Mouse (Mus musculus): ENCODE measurements around the gene Tmem107. TPM values are rescaled to one million over a fixed set of nuclear protein-coding genes. Genes with fewer than 3 reads are reported as not detected.
"Not testable (repeated sequence)": the region's sequence is repeated elsewhere in the genome, so short reads cannot be mapped to it uniquely, and the experiment has no call there.

The Tmem107 gene
- polyA plus RNA-seq, 1 experiment from 2014 or later: 101 TPM

DNA sequence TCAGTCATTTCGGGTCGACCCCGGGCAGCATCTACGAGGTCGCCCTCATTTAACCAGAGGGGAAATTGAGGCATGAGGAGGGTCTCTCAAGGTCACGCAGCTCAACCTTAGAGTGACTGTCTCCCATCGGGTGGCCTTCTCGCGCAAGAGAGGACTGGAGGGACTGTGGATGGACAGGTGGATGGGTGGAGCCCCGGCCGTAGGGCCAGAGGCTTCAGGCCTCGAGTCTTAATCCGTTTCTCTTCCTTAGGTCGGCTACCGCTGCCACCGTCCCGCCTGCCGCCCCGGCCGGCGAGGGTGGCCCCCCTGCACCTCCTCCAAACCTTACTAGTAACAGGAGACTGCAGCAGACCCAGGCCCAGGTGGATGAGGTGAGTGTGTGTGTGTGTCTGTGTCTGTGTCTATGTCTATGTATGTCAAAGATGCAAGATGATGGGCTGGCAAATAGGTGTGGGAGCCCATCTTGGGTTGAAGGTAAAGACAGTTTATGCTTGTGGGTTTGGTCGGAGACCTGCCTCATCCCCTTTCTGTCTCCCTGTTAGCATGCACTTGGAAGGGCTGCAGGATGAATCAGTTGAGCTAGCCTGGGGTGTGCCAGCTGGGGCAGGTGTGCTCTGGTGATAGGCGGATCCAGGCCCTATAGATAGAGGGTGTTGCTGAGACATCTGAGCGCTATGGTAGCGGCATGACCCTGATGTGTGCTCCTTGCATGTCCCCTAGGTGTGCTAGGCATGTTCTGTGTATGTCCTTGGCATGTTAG lies 18.4 kb downstream of the Tmem107 start:
- peak overlapping the region; percentile 100 for H3K9ac ChIP-seq (ENCODE audit: low read length)
- 10% methylated on average over 25 of the region's 25 CpGs for WGBS
- peaks cover 10% of the 10 kb centered on the region; the same call in 1 of the 2 replicates for H3K36me3 ChIP-seq (ENCODE audit: control insufficient read depth, insufficient read depth, low read length)
- no peaks in the 10 kb centered on the region for H3K9me3 ChIP-seq (ENCODE audit: control insufficient read depth, low read length)
- no peaks in the 10 kb centered on the region for H3K27me3 ChIP-seq (ENCODE audit: control insufficient read depth, insufficient read depth, low read depth, low read length)
- ATAC-seq (ENCODE audit: low read depth): peak; percentile 19
- H3K4me3 ChIP-seq (ENCODE audit: low read length): peak overlapping the region; percentile 99
- H3K27ac ChIP-seq (ENCODE audit: low read length): peak overlapping the region; percentile 95
- H3K4me2 ChIP-seq (ENCODE audit: low read depth, low read length): peak overlapping the region; percentile 75
- peaks cover 20% of the 10 kb centered on the region for H3K4me1 ChIP-seq (replicated peaks; ENCODE audit: control insufficient read depth, insufficient read depth, low read length)

DNA sequence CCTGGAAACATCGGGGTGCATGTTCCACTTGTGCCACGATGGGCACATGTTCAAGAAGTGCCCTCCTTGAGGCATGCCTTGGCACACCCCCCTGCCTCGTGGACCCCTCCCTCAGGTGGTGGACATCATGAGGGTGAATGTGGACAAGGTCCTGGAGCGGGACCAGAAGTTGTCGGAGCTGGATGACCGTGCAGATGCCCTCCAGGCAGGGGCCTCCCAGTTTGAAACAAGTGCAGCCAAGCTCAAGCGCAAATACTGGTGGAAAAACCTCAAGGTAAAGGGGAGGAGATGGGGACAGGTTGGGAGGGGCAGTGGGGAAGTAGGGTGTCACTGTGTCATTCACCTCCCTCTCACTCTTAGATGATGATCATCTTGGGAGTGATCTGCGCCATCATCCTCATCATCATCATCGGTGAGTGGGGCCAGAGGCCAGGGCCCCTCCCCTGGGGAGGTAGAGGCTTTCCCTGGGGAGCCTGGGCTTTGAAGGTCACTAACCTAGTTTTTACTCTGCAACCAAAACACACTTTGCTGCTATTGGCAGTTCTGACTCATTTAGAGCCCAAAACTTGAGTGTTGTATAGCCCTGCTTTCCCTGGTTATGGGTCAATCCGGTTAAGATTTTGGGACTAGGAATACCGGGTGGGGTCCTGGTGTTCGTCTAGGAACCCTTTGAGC lies 19.1 kb downstream of the Tmem107 start:
- peak overlapping the region; percentile 100 for H3K9ac ChIP-seq (ENCODE audit: low read length)
- H3K27me3 ChIP-seq (ENCODE audit: control insufficient read depth, insufficient read depth, low read depth, low read length): no peaks in the 10 kb centered on the region

DNA sequence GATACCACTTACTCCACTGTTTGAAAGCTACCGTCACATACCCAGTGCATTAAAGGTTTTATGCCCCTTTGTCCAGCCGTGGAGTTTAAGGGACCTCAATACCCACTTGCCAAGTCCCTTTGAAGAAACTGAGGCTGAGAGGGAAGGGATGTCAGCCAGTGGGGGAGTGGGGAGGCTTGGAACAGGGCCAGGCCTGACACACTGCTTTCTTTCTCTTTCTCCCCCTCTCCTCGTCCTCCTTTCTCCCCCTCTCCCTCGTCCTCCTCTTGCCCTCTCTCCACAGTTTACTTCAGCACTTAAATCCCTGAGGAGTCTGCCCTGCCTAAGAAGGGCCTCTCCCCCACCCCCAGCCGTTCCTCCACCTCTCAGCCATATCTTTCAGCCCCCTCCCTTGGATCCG lies 19.8 kb downstream of the Tmem107 start:
- 46% methylated on average over 6 of the region's 6 CpGs for WGBS
- Histone ChIP-seq H3K36me3 (ENCODE audit: control insufficient read depth, insufficient read depth, low read length) (peaks cover 10% of the 10 kb centered on the region; the same call in 1 of the 2 replicates), H3K27me3 (ENCODE audit: control insufficient read depth, insufficient read depth, low read depth, low read length) (no peaks in the 10 kb centered on the region), H3K4me3 (ENCODE audit: low read length) (no peak overlapping the region), H3K9me3 (ENCODE audit: control insufficient read depth, low read length) (no peaks in the 10 kb centered on the region), H3K9ac (ENCODE audit: low read length) (peak overlapping the region; percentile 56), H3K4me2 (ENCODE audit: low read depth, low read length) (no peak overlapping the region), H3K4me1 (replicated peaks; ENCODE audit: control insufficient read depth, insufficient read depth, low read length) (peaks cover 25% of the 10 kb centered on the region), H3K27ac (ENCODE audit: low read length) (no peak overlapping the region)
- ATAC-seq (ENCODE audit: low read depth): no peak

More for the DNA sequence above, 19.1 kb downstream of the Tmem107 start:
- H3K4me1 ChIP-seq (replicated peaks; ENCODE audit: control insufficient read depth, insufficient read depth, low read length): peaks cover 25% of the 10 kb centered on the region
- H3K4me3 ChIP-seq (ENCODE audit: low read length): peak overlapping the region; percentile 99
- WGBS: 79% methylated on average over 12 of the region's 12 CpGs
- no peak overlapping the region for H3K27ac ChIP-seq (ENCODE audit: low read length)
- H3K9me3 ChIP-seq (ENCODE audit: control insufficient read depth, low read length): no peaks in the 10 kb centered on the region
- H3K4me2 ChIP-seq (ENCODE audit: low read depth, low read length): peak overlapping the region; percentile 75
- no peak for ATAC-seq (ENCODE audit: low read depth)
- H3K36me3 ChIP-seq (ENCODE audit: control insufficient read depth, insufficient read depth, low read length): peaks cover 10% of the 10 kb centered on the region; the same call in 1 of the 2 replicates

DNA sequence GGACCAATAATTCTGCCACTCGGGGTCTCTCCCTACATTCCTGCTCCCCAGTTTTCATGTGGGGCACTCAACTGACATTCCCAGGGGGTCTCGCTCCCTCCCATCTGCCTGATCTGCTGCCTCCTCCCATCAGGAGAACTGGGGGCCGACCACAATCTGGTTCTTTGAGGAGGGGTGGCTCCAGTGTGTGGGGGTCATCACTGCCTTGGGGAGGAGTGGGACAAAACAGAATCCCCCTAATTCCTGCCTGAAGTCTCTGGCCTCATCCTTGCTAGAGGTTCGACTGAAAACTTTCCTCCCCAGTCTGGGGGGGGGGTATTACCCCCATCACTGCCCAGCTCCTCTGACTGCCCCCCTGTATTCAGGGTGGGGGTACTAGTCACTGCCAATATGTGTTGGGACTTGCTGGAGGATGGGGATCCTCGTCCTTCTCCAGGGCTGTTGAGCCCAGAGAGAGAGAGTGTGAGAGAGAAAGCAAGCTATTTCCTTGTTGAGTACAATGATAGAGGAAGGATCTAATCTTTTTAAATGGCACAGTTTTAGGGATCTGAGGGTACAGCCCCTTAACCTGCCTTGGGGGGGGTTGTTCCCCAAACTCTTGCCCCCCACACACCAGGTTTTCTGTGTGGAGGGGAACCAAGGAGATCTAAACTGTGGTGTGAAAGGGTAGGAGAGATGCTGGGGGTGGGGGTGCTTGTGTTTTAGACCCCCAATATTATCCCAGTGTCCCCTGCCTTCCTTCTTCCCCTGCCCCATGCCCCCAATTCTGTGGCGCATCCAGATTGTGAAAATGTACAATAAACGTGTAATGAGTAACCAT lies 21.2 kb downstream of the Tmem107 start:
- Histone ChIP-seq H3K27ac (ENCODE audit: low read length) (no peak overlapping the region), H3K4me2 (ENCODE audit: low read depth, low read length) (no peak overlapping the region)

DNA sequence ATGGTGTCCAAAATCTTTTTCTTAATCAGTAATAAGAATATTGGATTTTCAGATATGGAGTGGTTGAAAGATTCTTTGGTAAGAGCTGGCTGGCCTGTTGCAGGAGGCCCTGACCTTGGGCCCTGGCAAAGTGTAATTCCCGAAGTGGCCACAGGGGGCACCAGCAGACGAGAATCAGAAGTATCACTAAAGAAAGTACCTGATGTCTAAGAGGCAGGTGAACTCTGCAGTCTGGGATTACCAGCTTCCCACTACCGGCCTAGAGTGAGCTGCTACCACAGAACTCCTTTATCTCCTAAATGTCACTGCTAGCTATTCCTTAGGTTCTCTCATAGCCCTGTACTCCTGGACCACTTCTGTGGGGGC lies 21.8 kb downstream of the Tmem107 start:
- no peak overlapping the region for H3K4me3 ChIP-seq (ENCODE audit: low read length)
- H3K4me1 ChIP-seq (replicated peaks; ENCODE audit: control insufficient read depth, insufficient read depth, low read length): peaks cover 25% of the 10 kb centered on the region
- 1% methylated on average over 3 of the region's 3 CpGs for WGBS
- no peaks in the 10 kb centered on the region for H3K27me3 ChIP-seq (ENCODE audit: control insufficient read depth, insufficient read depth, low read depth, low read length)
- ATAC-seq (ENCODE audit: low read depth): no peak
- peaks cover 10% of the 10 kb centered on the region; the same call in 1 of the 2 replicates for H3K36me3 ChIP-seq (ENCODE audit: control insufficient read depth, insufficient read depth, low read length)
- no peak overlapping the region for H3K9ac ChIP-seq (ENCODE audit: low read length)
- H3K27ac ChIP-seq (ENCODE audit: low read length): no peak overlapping the region
- H3K9me3 ChIP-seq (ENCODE audit: control insufficient read depth, low read length): no peaks in the 10 kb centered on the region
- no peak overlapping the region for H3K4me2 ChIP-seq (ENCODE audit: low read depth, low read length)

More for the DNA sequence above, 21.2 kb downstream of the Tmem107 start:
- Histone ChIP-seq H3K27me3 (ENCODE audit: control insufficient read depth, insufficient read depth, low read depth, low read length) (no peaks in the 10 kb centered on the region), H3K9me3 (ENCODE audit: control insufficient read depth, low read length) (no peaks in the 10 kb centered on the region), H3K9ac (ENCODE audit: low read length) (no peak overlapping the region), H3K36me3 (ENCODE audit: control insufficient read depth, insufficient read depth, low read length) (peaks cover 10% of the 10 kb centered on the region; the same call in 1 of the 2 replicates), H3K4me1 (replicated peaks; ENCODE audit: control insufficient read depth, insufficient read depth, low read length) (peaks cover 25% of the 10 kb centered on the region), H3K4me3 (ENCODE audit: low read length) (no peak overlapping the region)
- WGBS: 60% methylated on average over 7 of the region's 7 CpGs
- no peak for ATAC-seq (ENCODE audit: low read depth)

DNA sequence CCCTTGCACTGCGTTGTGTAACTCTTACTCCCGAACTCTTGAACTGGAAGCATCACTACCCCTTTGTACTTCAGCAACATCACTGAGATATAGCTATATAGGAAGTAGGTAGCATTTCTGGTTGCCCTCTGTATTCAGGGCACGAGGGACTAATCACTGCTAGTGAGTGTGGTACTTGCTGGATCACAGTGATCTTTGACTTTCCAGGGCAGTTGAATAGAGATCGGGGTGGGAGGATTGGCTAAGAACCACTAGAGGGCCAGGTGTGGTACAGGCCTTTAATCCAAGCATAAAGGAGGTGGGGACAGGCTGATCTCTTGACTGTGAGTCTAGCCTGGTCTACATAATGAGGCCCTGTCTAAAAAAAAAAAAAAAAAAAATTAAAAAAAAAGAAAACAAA lies 22.3 kb downstream of the Tmem107 start:
- 89% methylated on average over 4 of the region's 4 CpGs for WGBS
- ATAC-seq (ENCODE audit: low read depth): no peak
- no peak overlapping the region for H3K9ac ChIP-seq (ENCODE audit: low read length)

DNA sequence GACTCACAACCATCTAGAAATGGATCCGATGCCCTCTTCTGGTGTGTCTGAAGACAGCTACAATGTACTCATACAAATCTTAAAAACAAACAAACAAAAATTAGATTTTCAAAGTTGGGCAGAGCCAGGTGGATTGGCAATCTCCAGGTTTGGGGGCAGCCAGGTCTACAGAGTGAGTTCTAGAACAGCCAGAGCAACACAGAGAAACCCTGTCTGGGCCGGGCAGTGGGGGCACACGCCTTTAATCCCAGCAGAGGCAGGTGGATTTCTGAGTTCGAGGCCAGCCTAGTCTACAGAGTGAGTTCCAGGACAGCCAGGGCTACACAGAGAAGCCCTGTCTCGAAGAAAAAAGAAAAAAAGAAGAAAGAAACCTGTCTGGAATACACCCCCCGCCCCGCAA lies 23.2 kb downstream of the Tmem107 start:
- 84% methylated on average over 7 of the region's 7 CpGs for WGBS
- H3K4me1 ChIP-seq (replicated peaks; ENCODE audit: control insufficient read depth, insufficient read depth, low read length): peaks cover 34% of the 10 kb centered on the region
- not testable (repeated sequence) for H3K27me3 ChIP-seq (ENCODE audit: control insufficient read depth, insufficient read depth, low read depth, low read length); H3K9ac ChIP-seq (ENCODE audit: low read length); H3K4me2 ChIP-seq (ENCODE audit: low read depth, low read length); H3K36me3 ChIP-seq (ENCODE audit: control insufficient read depth, insufficient read depth, low read length); H3K9me3 ChIP-seq (ENCODE audit: control insufficient read depth, low read length); H3K4me3 ChIP-seq (ENCODE audit: low read length); ATAC-seq (ENCODE audit: low read depth)
- peak overlapping the region; percentile 98 for H3K27ac ChIP-seq (ENCODE audit: low read length)

More for the DNA sequence above, 22.3 kb downstream of the Tmem107 start:
- peaks cover 10% of the 10 kb centered on the region; the same call in 1 of the 2 replicates for H3K36me3 ChIP-seq (ENCODE audit: control insufficient read depth, insufficient read depth, low read length)
- H3K4me3 ChIP-seq (ENCODE audit: low read length): no peak overlapping the region
- H3K4me2 ChIP-seq (ENCODE audit: low read depth, low read length): no peak overlapping the region
- H3K27ac ChIP-seq (ENCODE audit: low read length): no peak overlapping the region
- H3K27me3 ChIP-seq (ENCODE audit: control insufficient read depth, insufficient read depth, low read depth, low read length): no peaks in the 10 kb centered on the region
- H3K9me3 ChIP-seq (ENCODE audit: control insufficient read depth, low read length): no peaks in the 10 kb centered on the region
- H3K4me1 ChIP-seq (replicated peaks; ENCODE audit: control insufficient read depth, insufficient read depth, low read length): peaks cover 26% of the 10 kb centered on the region

DNA sequence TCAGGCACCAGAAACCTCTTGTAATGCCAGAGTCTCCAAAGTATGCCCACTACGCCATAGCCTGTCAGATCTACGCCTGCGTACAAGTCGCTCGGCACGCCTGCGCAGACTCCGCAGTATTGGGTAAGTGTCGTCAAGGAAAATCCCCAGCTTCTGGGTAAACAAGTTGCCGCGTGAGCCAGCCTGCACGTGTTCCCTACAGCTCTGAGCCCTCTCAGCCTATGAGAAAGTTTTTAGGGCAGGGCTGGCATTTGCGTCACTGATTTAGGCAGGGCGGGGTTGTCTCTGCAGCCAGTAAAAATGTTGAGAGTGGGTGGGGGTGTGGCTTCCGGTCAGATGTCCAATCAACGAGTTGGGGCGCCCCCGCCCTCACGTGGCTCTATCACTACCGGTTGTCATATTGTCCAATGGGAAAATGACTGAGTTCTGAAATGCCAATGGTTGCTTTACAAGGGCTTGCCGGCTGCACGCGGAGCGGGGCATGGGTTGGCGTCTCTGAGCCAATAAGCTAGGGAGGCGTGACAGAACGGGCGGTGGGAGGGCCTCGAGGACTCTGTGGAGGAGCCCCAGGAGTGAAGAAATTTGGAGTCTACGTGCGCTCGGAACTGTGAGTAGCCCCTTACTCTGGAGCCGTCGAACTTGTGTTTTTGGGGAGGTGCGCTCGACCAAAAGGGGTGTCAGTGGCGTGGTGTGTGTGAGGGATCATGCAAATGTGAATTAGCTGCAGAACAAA lies 24.3 kb downstream of the Tmem107 start, which contains the start of gene Per1:
TSS of gene Per1 (plus strand) at position 521 of the 733 bp plus-strand sequence.
- Histone ChIP-seq H3K4me3 (ENCODE audit: low read length) (peak within 1 kb of the TSS; percentile 68), H3K36me3 (ENCODE audit: control insufficient read depth, insufficient read depth, low read length) (peaks cover 8% of the 10 kb centered on the region; the same call in 1 of the 2 replicates), H3K9ac (ENCODE audit: low read length) (peak within 1 kb of the TSS; percentile 86), H3K4me2 (ENCODE audit: low read depth, low read length) (peak within 1 kb of the TSS; percentile 96), H3K9me3 (ENCODE audit: control insufficient read depth, low read length) (no peaks in the 10 kb centered on the region), H3K27me3 (ENCODE audit: control insufficient read depth, insufficient read depth, low read depth, low read length) (no peaks in the 10 kb centered on the region), H3K4me1 (replicated peaks; ENCODE audit: control insufficient read depth, insufficient read depth, low read length) (peaks cover 36% of the 10 kb centered on the region), H3K27ac (ENCODE audit: low read length) (peak within 1 kb of the TSS; percentile 98)
- ATAC-seq (ENCODE audit: low read depth): peak; percentile 86
- under 1% methylated on average over 37 of the region's 37 CpGs for WGBS
